Mouse (Mus musculus): ENCODE measurements around the gene Sumo3. TPM values are rescaled to one million over a fixed set of nuclear protein-coding genes. Genes with fewer than 3 reads are reported as not detected.

The Sumo3 gene
- polyA plus RNA-seq (2012; rRNA removed): 301 and 310 TPM in 2 replicates

GRCm38 (mm10) chr10:77605908-77606826 is at the start of gene Sumo3, which contains the start of gene Gm49325:
TSS of gene Sumo3 (plus strand) at chr10:77606097.
TSS of gene Gm49325 (plus strand) at chr10:77606197.
- WGBS: under 1% methylated on average over 118 of the region's 119 CpGs

DNA sequence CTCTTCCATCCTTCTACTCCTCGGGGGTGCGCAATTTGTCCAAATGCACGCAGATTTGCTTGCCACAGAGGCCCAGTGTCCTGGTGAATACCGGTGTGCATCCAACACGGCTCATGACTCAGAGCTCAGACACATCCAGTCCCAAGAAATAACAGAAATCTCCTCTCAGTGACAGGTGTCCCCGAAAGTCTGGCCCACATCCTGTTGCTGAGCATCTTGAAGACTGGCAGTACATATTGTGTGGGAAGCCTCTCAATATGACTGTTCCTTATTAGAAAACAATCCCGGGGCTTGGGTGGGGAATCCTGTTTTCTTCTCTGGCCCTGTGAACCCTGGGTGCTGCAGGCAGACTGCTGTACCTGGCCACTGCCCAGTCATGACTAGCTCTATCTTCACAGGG is 49.3 kb upstream of the Sumo3 start:
- no peak overlapping the region for H3K27ac ChIP-seq (ENCODE audit: insufficient read depth, low read length)
- H3K4me1 ChIP-seq (ENCODE audit: control insufficient read depth, insufficient read depth, low read length): no peaks in the 10 kb centered on the region
- H3K4me3 ChIP-seq (replicated peaks; ENCODE audit: insufficient read depth, low read depth, low read length): no peak overlapping the region
- no peaks in the 10 kb centered on the region for H3K27me3 ChIP-seq (ENCODE audit: control insufficient read depth, insufficient read depth, low read length)
- WGBS: 83% methylated on average over 7 of the region's 7 CpGs
- DNase-seq: no peak
- TF ChIP-seq CTCF (IDR thresholded peaks at IDR 0.05; ENCODE audit: borderline replicate concordance, insufficient read depth, low read depth, low read length) (no peak), POLR2A (IDR thresholded peaks at IDR 0.05; ENCODE audit: borderline replicate concordance, insufficient read depth, low read length) (no peak)

More at GRCm38 (mm10) chr10:77605908-77606826, at the start of gene Sumo3, which contains the start of gene Gm49325:
- DNase-seq: peak; percentile 92 to 95
- peak within 1 kb of the TSS; percentile 70 for H3K4me3 ChIP-seq (replicated peaks; ENCODE audit: insufficient read depth, low read depth, low read length)
- peak within 1 kb of the TSS; percentile 85 for H3K27ac ChIP-seq (ENCODE audit: insufficient read depth, low read length)
- no peaks in the 10 kb centered on the region for H3K27me3 ChIP-seq (ENCODE audit: control insufficient read depth, insufficient read depth, low read length)
- peaks cover 21% of the 10 kb centered on the region for H3K4me1 ChIP-seq (ENCODE audit: control insufficient read depth, insufficient read depth, low read length)
- TF ChIP-seq POLR2A (IDR thresholded peaks at IDR 0.05; ENCODE audit: borderline replicate concordance, insufficient read depth, low read length) (peak; percentile 79), CTCF (IDR thresholded peaks at IDR 0.05; ENCODE audit: borderline replicate concordance, insufficient read depth, low read depth, low read length) (no peak)

DNA sequence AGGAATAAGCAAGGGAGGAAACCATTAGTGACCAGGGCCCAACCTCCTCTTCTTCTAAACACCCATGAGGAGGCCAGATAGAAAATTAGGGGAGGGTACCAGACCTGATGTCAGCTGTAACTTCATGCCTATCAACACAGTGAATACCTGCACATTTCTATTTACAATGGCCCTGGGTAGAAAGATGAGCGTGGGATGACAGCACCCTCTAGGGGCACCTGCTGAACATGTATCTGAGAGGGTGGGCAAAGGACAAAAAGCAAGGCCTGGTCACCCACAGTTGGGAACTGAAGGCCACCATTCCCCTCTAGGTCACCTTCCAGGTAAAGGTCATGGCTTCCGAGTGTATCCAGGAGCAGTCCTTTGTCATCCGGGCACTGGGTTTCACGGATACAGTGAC is 48.3 kb upstream of the Sumo3 start:
- 89% methylated on average over 4 of the region's 4 CpGs for WGBS
- TF ChIP-seq POLR2A (IDR thresholded peaks at IDR 0.05; ENCODE audit: borderline replicate concordance, insufficient read depth, low read length) (no peak), CTCF (IDR thresholded peaks at IDR 0.05; ENCODE audit: borderline replicate concordance, insufficient read depth, low read depth, low read length) (peak; percentile 64; the same call in 1 of the 2 replicates)
- no peak overlapping the region for H3K4me3 ChIP-seq (replicated peaks; ENCODE audit: insufficient read depth, low read depth, low read length)
- DNase-seq: no peak
- H3K27ac ChIP-seq (ENCODE audit: insufficient read depth, low read length): no peak overlapping the region
- no peaks in the 10 kb centered on the region for H3K27me3 ChIP-seq (ENCODE audit: control insufficient read depth, insufficient read depth, low read length)
- no peaks in the 10 kb centered on the region for H3K4me1 ChIP-seq (ENCODE audit: control insufficient read depth, insufficient read depth, low read length)

DNA sequence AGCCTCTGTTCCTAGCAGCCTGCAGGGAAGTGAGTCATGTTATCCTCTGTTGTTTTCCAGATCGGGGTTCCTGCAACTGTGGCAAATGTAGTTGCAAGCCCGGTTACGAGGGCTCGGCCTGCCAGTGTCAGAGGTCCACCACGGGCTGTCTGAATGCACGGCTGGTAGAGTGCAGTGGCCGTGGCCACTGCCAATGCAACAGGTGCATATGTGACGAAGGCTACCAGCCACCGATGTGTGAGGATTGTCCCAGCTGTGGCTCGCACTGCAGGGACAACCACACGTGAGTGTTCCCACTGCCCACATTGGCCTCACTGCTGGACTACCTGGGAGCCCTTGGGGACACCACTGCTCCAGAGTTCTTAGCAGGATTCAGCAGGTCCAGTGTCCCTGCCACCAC is 45.8 kb upstream of the Sumo3 start:
- TF ChIP-seq POLR2A (IDR thresholded peaks at IDR 0.05; ENCODE audit: borderline replicate concordance, insufficient read depth, low read length): no peak
- no peak for TF ChIP-seq CTCF (IDR thresholded peaks at IDR 0.05; ENCODE audit: borderline replicate concordance, insufficient read depth, low read depth, low read length)
- Histone ChIP-seq H3K27ac (ENCODE audit: insufficient read depth, low read length) (no peak overlapping the region), H3K4me3 (replicated peaks; ENCODE audit: insufficient read depth, low read depth, low read length) (no peak overlapping the region), H3K27me3 (ENCODE audit: control insufficient read depth, insufficient read depth, low read length) (no peaks in the 10 kb centered on the region), H3K4me1 (ENCODE audit: control insufficient read depth, insufficient read depth, low read length) (no peaks in the 10 kb centered on the region)
- DNase-seq: no peak
- WGBS: 82% methylated on average over 11 of the region's 11 CpGs

GRCm38 (mm10) chr10:77560830-77561229 is 45.1 kb upstream of the Sumo3 start:
- no peaks in the 10 kb centered on the region for H3K4me1 ChIP-seq (ENCODE audit: control insufficient read depth, insufficient read depth, low read length)
- TF ChIP-seq POLR2A (IDR thresholded peaks at IDR 0.05; ENCODE audit: borderline replicate concordance, insufficient read depth, low read length) (no peak), CTCF (IDR thresholded peaks at IDR 0.05; ENCODE audit: borderline replicate concordance, insufficient read depth, low read depth, low read length) (no peak)
- no peaks in the 10 kb centered on the region for H3K27me3 ChIP-seq (ENCODE audit: control insufficient read depth, insufficient read depth, low read length)
- H3K27ac ChIP-seq (ENCODE audit: insufficient read depth, low read length): no peak overlapping the region
- DNase-seq: no peak
- no peak overlapping the region for H3K4me3 ChIP-seq (replicated peaks; ENCODE audit: insufficient read depth, low read depth, low read length)
- WGBS: 91% methylated on average over 9 of the region's 9 CpGs

DNA sequence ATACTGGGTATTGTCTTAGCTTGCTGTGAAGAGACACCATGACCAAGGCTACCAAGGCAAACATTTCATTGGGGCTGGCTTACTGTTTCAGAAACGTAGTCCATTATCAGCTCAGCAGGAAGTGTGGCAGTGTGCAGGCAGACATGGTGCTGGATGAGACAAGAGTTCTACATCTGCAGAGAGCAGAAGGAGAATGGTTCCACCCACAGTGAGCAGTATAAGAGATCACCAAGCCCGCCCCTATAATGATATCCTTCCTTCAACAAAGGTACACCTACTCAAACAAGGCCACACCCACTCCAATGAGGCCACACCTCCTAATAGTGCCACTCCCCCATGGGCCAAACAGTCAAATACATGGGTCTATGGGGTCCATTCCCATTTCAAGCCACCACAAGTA is 44.4 kb upstream of the Sumo3 start:
- H3K4me3 ChIP-seq (replicated peaks; ENCODE audit: insufficient read depth, low read depth, low read length): no peak overlapping the region
- no peak for TF ChIP-seq POLR2A (IDR thresholded peaks at IDR 0.05; ENCODE audit: borderline replicate concordance, insufficient read depth, low read length)
- TF ChIP-seq CTCF (IDR thresholded peaks at IDR 0.05; ENCODE audit: borderline replicate concordance, insufficient read depth, low read depth, low read length): no peak
- no peaks in the 10 kb centered on the region for H3K27me3 ChIP-seq (ENCODE audit: control insufficient read depth, insufficient read depth, low read length)
- DNase-seq: no peak
- H3K27ac ChIP-seq (ENCODE audit: insufficient read depth, low read length): no peak overlapping the region
- 76% methylated on average over 2 of the region's 2 CpGs for WGBS
- H3K4me1 ChIP-seq (ENCODE audit: control insufficient read depth, insufficient read depth, low read length): no peaks in the 10 kb centered on the region

GRCm38 (mm10) chr10:77565005-77565404 is 40.9 kb upstream of the Sumo3 start:
- Histone ChIP-seq H3K27me3 (ENCODE audit: control insufficient read depth, insufficient read depth, low read length) (no peaks in the 10 kb centered on the region), H3K27ac (ENCODE audit: insufficient read depth, low read length) (no peak overlapping the region), H3K4me3 (replicated peaks; ENCODE audit: insufficient read depth, low read depth, low read length) (no peak overlapping the region), H3K4me1 (ENCODE audit: control insufficient read depth, insufficient read depth, low read length) (no peaks in the 10 kb centered on the region)
- DNase-seq: no peak
- TF ChIP-seq POLR2A (IDR thresholded peaks at IDR 0.05; ENCODE audit: borderline replicate concordance, insufficient read depth, low read length): no peak
- 78% methylated on average over 8 of the region's 8 CpGs for WGBS

GRCm38 (mm10) chr10:77566651-77567050 is 39.2 kb upstream of the Sumo3 start:
- TF ChIP-seq POLR2A (IDR thresholded peaks at IDR 0.05; ENCODE audit: borderline replicate concordance, insufficient read depth, low read length) (no peak), CTCF (IDR thresholded peaks at IDR 0.05; ENCODE audit: borderline replicate concordance, insufficient read depth, low read depth, low read length) (peak; percentile 90)
- Histone ChIP-seq H3K27me3 (ENCODE audit: control insufficient read depth, insufficient read depth, low read length) (no peaks in the 10 kb centered on the region), H3K27ac (ENCODE audit: insufficient read depth, low read length) (no peak overlapping the region), H3K4me1 (ENCODE audit: control insufficient read depth, insufficient read depth, low read length) (no peaks in the 10 kb centered on the region), H3K4me3 (replicated peaks; ENCODE audit: insufficient read depth, low read depth, low read length) (no peak overlapping the region)
- peak; percentile 81 to 87 for DNase-seq
- WGBS: 16% methylated on average over 8 of the region's 8 CpGs

Data from cerebellum, adult 2 months (tissue).